Mouse (Mus musculus): Measurements from ENCODE around the gene Cmss1.

DNA sequence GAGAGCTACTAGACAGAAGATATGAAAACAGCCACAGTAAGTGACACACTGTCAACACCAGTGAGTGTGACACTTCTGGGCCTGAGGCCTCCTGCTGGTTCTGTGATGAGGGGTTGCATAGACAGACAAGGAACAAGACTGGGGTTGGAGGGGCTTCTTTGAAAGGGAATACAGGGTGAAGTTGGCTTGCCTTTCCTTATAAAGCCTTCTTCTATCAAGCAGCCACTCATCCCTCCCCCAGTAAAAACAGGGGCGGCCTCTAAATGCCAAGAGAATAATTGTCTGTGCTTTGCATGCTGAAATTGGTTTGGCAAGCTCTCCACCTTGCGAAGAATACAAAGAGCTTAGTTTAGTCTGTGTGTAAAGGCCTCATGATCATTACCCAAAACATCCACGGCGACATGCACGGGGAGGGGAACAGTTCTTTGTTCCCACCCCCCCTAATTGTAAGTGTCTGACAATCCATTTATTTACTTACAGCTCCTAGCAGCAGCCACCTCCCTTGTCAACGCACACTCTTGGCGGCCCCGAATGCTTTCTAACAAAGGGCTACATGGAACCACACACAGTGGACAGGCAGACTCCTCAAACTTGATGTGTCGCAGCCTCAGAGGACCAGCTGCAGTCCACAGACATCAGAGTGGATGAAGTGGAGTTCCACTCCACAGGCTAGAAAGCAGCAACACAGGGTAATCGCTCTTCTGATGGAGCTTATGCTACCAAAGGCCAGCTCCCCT, 110.1 kb downstream of the Cmss1 start:
- no peak for TF ChIP-seq CTCF (IDR thresholded peaks at IDR 0.05; ENCODE audit: borderline replicate concordance, extremely low read depth, insufficient read depth, insufficient read length)
- TF ChIP-seq POLR2A (IDR thresholded peaks at IDR 0.05; ENCODE audit: borderline replicate concordance, extremely low read depth, insufficient read depth, insufficient read length, poor library complexity, severe bottlenecking): no peak
